Mouse (Mus musculus) midbrain, embryonic 12.5 days (tissue): Measurements from ENCODE around the gene Eloa. TPM values are rescaled to one million over a fixed set of nuclear protein-coding genes. Genes with fewer than 3 reads are reported as not detected.

Source experiments
- ATAC-seq: fragments of 200-750 bp; cut with Nextera tagmentation; 2 replicates; pipeline ENCODE4 v1.8.0; 2017; ENCODE audit warnings: low read depth, moderate TSS enrichment, moderate library complexity; ENCODE audit not compliant: low FRiP score
- H3K27ac ChIP-seq: fragments of 300-500 bp; sonication (generic); replicated peaks from 2 replicates; pipeline ENCODE4 v1.5.1; 2016; ENCODE audit warnings: mild to moderate bottlenecking
- H3K27me3 ChIP-seq: fragments of 300-500 bp; sonication (generic); 2 replicates; pipeline ENCODE4 v1.6.1; 2016; ENCODE audit warnings: mild to moderate bottlenecking
- H3K36me3 ChIP-seq: fragments of 300-500 bp; sonication (generic); 2 replicates; pipeline ENCODE4 v1.6.1; 2016
- H3K4me1 ChIP-seq: fragments of 300-500 bp; sonication (generic); 2 replicates; pipeline ENCODE4 v1.6.1; 2016
- H3K4me2 ChIP-seq: fragments of 300-500 bp; sonication (generic); replicated peaks from 2 replicates; pipeline ENCODE4 v1.6.1; 2016; ENCODE audit warnings: mild to moderate bottlenecking, moderate library complexity
- H3K4me3 ChIP-seq: fragments of 300-500 bp; sonication (generic); 2 replicates; pipeline ENCODE4 v1.5.1; 2016; ENCODE audit warnings: mild to moderate bottlenecking
- H3K9ac ChIP-seq: fragments of 300-500 bp; sonication (generic); replicated peaks from 2 replicates; pipeline ENCODE4 v1.6.1; 2016; ENCODE audit warnings: mild to moderate bottlenecking, moderate library complexity
- H3K9me3 ChIP-seq: fragments of 300-500 bp; sonication (generic); 2 replicates; pipeline ENCODE4 v1.6.1; 2016; ENCODE audit warnings: mild to moderate bottlenecking
- WGBS: fragments of 180-500 bp; shearing (Covaris S2); methylation state at CpG from one replicate; pipeline ENCODE4 v1.1.7; 2016; 5-methylcytosine and 5-hydroxymethylcytosine counted together
- polyA plus RNA-seq: library from polyadenylated mRNA; unstranded; fragments of >200 nt; fragmentation: Nextera tagmentation; extraction: Ambion mirVana; gene quantifications from 2 replicates; pipeline ENCODE4 v1.2.1, GENCODE M21; 2016

Eloa gene
- polyA plus RNA-seq, 1 experiment from 2014 or later = 36.1 TPM

DNA sequence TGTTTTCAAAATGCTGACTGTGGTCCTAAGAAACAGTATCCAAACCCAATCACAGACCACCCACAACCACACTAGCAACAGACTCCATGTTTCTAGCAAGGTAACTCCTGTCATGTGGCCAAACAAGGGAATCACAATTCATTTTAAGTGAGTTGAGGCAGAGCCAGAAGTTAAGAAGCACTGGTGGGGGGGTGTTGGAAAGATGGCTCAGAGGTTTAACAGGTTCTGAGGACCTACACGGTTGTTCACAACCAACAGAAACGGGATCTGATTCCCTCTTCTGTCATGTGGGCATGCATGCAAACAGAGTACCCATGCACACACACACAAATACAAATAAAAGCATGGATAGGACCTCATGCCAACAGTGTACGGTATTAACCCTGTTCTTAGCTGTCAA is 30.5 kb upstream of the Eloa start:
- Histone ChIP-seq H3K4me1 (peaks cover 17% of the 10 kb centered on the region), H3K9ac (peak overlapping the region; percentile 97), H3K27ac (no peak overlapping the region), H3K36me3 (peaks cover 46% of the 10 kb centered on the region), H3K4me3 (peak overlapping the region; percentile 85), H3K9me3 (no peaks in the 10 kb centered on the region), H3K27me3 (no peaks in the 10 kb centered on the region), H3K4me2 (peak overlapping the region; percentile 76)
- no peak for ATAC-seq
- WGBS = 2% methylated on average over 3 of the region's 3 CpGs

DNA sequence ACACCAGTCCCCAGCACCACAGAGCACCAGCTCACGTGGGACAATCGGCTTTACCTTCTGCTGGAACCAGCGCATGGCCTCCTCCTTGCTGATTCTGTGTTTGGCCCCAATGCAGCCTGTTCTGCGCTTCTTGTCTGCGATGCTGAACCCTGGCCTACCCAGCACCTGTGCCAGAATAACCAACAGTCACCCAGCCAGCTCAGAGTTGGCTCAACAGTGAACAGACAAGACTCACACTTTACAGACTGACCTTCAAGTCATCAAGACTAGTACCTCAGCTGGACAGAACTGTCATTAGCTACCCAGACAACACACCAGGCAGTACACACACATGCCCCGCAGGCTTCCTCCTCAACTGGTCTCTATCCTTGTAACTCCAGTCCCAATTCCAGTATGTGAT is 28.7 kb upstream of the Eloa start:
- H3K36me3 ChIP-seq = peaks cover 60% of the 10 kb centered on the region
- no peaks in the 10 kb centered on the region for H3K27me3 ChIP-seq
- H3K27ac ChIP-seq = no peak overlapping the region
- no peak for ATAC-seq
- H3K9ac ChIP-seq = no peak overlapping the region
- H3K4me3 ChIP-seq = no peak overlapping the region
- 94% methylated on average over 6 of the region's 6 CpGs for WGBS
- H3K4me2 ChIP-seq = no peak overlapping the region
- H3K9me3 ChIP-seq = no peaks in the 10 kb centered on the region
- H3K4me1 ChIP-seq = peaks cover 17% of the 10 kb centered on the region

DNA sequence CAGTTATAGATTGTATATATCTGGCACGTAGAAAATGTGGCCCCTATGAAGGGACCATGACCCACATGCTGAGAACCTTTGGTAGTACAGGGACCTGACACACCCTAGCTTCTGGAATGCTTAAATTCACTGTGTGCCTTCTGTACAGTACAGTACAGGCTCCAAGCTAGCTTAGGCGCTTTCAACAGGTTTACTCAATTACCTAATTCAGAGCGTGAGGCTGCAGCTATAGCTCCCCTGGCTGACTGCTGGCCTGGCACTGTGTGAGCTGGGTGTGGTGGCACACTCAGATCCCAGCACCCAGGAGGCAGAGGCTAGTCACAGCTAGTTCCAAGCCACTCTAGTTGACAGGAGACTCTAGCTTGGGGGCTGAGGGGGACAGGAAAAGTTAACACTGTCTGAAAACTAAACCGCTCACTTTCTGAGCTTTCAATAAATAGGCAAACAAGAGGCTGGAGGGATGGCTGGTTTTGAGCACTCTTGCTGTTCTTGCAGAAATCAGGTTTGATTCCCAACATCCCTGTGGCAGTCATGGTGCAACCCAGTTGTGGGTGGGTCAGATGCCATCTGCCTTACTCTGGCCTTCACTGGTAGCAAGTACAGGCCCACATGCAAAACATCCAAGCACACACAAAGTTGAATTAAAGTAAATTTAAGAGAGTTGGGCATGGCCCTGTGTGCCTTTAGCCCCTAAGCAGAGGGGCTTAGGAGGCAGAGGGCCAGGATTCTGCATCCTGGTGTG is 26.9 kb upstream of the Eloa start:
- H3K9ac ChIP-seq = no peak overlapping the region
- no peak for ATAC-seq

GRCm38 (mm10) chr4:136047626-136048025 is 26.1 kb upstream of the Eloa start:
- Histone ChIP-seq H3K9ac (no peak overlapping the region), H3K4me3 (no peak overlapping the region), H3K27me3 (no peaks in the 10 kb centered on the region), H3K4me2 (no peak overlapping the region), H3K27ac (0 out of 2 replicates have a peak overlapping the region, but pooled peaks have one; percentile 20), H3K36me3 (peaks cover 79% of the 10 kb centered on the region), H3K4me1 (peaks cover 17% of the 10 kb centered on the region), H3K9me3 (no peaks in the 10 kb centered on the region)
- ATAC-seq = no peak
- WGBS = 61% methylated on average over 4 of the region's 4 CpGs

More for the DNA sequence above, 26.9 kb upstream of the Eloa start:
- peaks cover 78% of the 10 kb centered on the region for H3K36me3 ChIP-seq
- H3K4me1 ChIP-seq = peaks cover 17% of the 10 kb centered on the region
- H3K27me3 ChIP-seq = no peaks in the 10 kb centered on the region
- no peak overlapping the region for H3K4me3 ChIP-seq
- H3K9me3 ChIP-seq = no peaks in the 10 kb centered on the region
- no peak overlapping the region for H3K4me2 ChIP-seq
- 83% methylated on average over 4 of the region's 4 CpGs for WGBS
- no peak overlapping the region for H3K27ac ChIP-seq

GRCm38 (mm10) chr4:136046888-136047287 is 25.3 kb upstream of the Eloa start:
- peaks cover 14% of the 10 kb centered on the region for H3K4me1 ChIP-seq
- no peaks in the 10 kb centered on the region for H3K9me3 ChIP-seq
- no peak overlapping the region for H3K4me3 ChIP-seq
- 0 out of 2 replicates have a peak overlapping the region, but pooled peaks have one; percentile 1 for H3K9ac ChIP-seq
- WGBS = 79% methylated on average over 6 of the region's 6 CpGs
- H3K27me3 ChIP-seq = no peaks in the 10 kb centered on the region
- ATAC-seq = no peak
- no peak overlapping the region for H3K27ac ChIP-seq
- H3K36me3 ChIP-seq = peaks cover 77% of the 10 kb centered on the region
- H3K4me2 ChIP-seq = no peak overlapping the region

DNA sequence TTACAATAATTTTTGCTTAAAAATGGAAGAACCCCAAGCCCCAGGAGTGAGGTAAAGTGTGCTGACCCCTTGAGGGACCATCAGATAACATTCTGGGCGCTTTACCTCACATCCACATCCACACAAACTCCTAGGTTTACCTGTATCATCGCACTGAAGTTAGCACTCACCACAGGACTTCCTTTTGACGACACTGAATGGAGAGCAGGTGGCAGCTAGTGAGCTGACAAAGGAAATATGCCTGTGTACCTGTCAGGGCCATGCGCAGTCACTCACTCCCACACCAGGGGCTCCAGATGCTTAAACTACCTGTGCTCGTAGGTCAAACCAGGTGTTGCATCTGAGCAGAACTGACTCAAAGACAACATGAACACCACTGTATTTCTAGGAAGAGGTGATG is 23.5 kb upstream of the Eloa start:
- peaks cover 59% of the 10 kb centered on the region for H3K36me3 ChIP-seq

GRCm38 (mm10) chr4:136043784-136044400 is 22.3 kb upstream of the Eloa start:
- Histone ChIP-seq H3K9ac (no peak overlapping the region), H3K4me1 (no peaks in the 10 kb centered on the region), H3K36me3 (peaks cover 47% of the 10 kb centered on the region), H3K9me3 (no peaks in the 10 kb centered on the region), H3K4me3 (no peak overlapping the region), H3K4me2 (no peak overlapping the region), H3K27me3 (no peaks in the 10 kb centered on the region), H3K27ac (no peak overlapping the region; the same call in 1 of the 2 replicates)
- no peak for ATAC-seq
- 67% methylated on average over 6 of the region's 6 CpGs for WGBS

More for the DNA sequence above, 23.5 kb upstream of the Eloa start:
- H3K27ac ChIP-seq = no peak overlapping the region
- WGBS = 88% methylated on average over 5 of the region's 5 CpGs
- no peak overlapping the region for H3K9ac ChIP-seq
- H3K9me3 ChIP-seq = no peaks in the 10 kb centered on the region
- H3K4me2 ChIP-seq = no peak overlapping the region
- no peaks in the 10 kb centered on the region for H3K4me1 ChIP-seq
- ATAC-seq = no peak
- no peak overlapping the region for H3K4me3 ChIP-seq
- H3K27me3 ChIP-seq = no peaks in the 10 kb centered on the region

- no peak overlapping the region for H3K9ac ChIP-seq
- no peak overlapping the region for H3K4me2 ChIP-seq
- H3K4me1 ChIP-seq = peaks cover 16% of the 10 kb centered on the region
- no peak overlapping the region for H3K4me3 ChIP-seq
- 63% methylated on average over 4 of the region's 4 CpGs for WGBS
- H3K36me3 ChIP-seq = 0 out of 2 replicates have a peak, but pooled peaks cover 6% of the 10 kb centered on the region
- 0 out of 2 replicates have a peak, but pooled peaks cover 4% of the 10 kb centered on the region for H3K9me3 ChIP-seq
- H3K27me3 ChIP-seq = no peaks in the 10 kb centered on the region
- ATAC-seq = no peak
- H3K27ac ChIP-seq = no peak overlapping the region
Measured at GRCm38 (mm10) chr4:136035078-136035477, 13.5 kb upstream of the Eloa start.

DNA sequence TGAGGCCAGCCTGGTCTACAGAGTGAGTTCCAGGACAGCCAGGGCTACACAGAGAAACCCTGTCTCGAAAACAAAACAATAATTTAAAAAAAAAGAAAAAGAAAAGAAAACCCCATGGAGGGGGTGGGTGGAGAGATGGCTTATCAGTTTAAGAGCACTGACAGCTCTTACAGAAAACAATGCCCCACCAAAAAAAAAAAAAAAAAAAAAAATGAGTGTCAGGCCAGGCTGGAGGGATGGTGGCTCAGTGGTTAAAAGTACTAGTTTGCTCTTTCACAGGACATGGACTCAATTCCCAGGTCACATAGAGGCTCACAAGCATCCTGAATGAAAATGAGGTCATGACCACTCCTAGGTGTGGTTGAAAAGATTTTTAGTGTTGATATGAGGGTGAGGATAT is 11.7 kb upstream of the Eloa start:
- Histone ChIP-seq H3K36me3 (0 out of 2 replicates have a peak, but pooled peaks cover 6% of the 10 kb centered on the region), H3K27me3 (no peaks in the 10 kb centered on the region), H3K4me1 (peaks cover 16% of the 10 kb centered on the region), H3K27ac (no peak overlapping the region), H3K9ac (no peak overlapping the region), H3K4me2 (no peak overlapping the region), H3K4me3 (no peak overlapping the region), H3K9me3 (0 out of 2 replicates have a peak, but pooled peaks cover 4% of the 10 kb centered on the region)
- no peak for ATAC-seq
- WGBS = 62% methylated on average over 1 of the region's 1 CpGs

DNA sequence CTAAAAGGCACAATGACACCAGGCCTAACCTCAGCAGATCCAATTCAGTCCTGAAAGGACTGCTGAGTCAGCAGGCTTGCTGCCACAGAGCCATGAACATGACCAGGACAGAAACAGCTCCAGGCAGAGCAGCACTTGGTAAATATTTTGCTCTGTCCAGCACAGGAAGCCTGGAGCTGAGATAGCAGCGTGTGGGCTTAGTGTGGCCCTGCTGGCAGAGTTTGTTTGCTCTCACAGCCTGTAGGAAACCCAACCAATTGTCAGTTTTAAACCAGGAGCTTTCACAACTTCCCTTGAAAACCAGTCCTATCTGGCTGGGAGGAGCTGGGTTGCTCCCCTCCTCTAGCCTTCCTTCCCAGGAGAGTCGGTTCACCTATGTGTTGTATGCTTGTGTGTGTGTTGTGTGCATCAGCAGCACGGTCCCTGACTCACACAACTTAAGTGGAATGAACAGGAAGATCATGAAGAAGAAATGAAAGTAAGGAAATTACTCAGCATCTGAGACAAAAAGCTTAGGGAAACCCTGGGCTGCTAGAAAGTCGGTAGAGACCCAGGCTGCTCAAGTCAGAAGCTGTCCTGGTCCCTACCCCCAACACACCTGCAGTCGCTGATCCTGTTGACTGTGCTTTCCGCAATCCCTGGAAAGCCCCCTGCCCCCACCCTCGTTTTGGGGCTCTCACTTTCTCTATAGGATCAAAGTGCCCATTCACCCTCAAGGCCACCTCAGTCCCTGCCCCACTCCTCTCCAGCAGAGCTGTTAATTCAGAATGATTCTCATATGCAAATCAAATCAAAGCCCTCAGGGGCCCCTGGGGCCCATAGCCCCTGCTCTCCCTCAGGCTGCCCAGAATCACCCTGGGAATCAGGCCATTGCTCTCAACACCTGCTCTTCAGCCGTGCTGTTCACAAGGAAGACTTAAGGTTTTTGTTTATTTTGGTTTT is 9.7 kb upstream of the Eloa start:
- WGBS = 9% methylated on average over 8 of the region's 8 CpGs
- H3K27ac ChIP-seq = peak overlapping the region; percentile 66
- 0 out of 2 replicates have a peak, but pooled peaks cover 4% of the 10 kb centered on the region for H3K9me3 ChIP-seq
- peak overlapping the region; percentile 25 for H3K4me2 ChIP-seq
- no peaks in the 10 kb centered on the region for H3K27me3 ChIP-seq
- H3K36me3 ChIP-seq = 0 out of 2 replicates have a peak, but pooled peaks cover 6% of the 10 kb centered on the region
- no peak overlapping the region for H3K4me3 ChIP-seq
- ATAC-seq = peak; percentile 41; the same call in 1 of the 2 replicates
- H3K9ac ChIP-seq = 0 out of 2 replicates have a peak overlapping the region, but pooled peaks have one; percentile 25
- H3K4me1 ChIP-seq = peaks cover 16% of the 10 kb centered on the region

- Histone ChIP-seq H3K27me3 (no peaks in the 10 kb centered on the region), H3K4me1 (peaks cover 16% of the 10 kb centered on the region), H3K36me3 (no peaks in the 10 kb centered on the region), H3K9ac (no peak overlapping the region), H3K4me3 (no peak overlapping the region), H3K9me3 (0 out of 2 replicates have a peak, but pooled peaks cover under 1% of the 10 kb centered on the region), H3K4me2 (no peak overlapping the region), H3K27ac (no peak overlapping the region)
- 91% methylated on average over 5 of the region's 5 CpGs for WGBS
- no peak for ATAC-seq
Measured at GRCm38 (mm10) chr4:136028689-136029088, 7.1 kb upstream of the Eloa start.
